Mouse (Mus musculus) neural tube, embryonic 11.5 days (tissue): ENCODE measurements at regions not wholly inside any gene's neighbourhood (a gene's known extent, or its start where the extent isn't known, plus 50 kb on each side); places are given as distances from the start of the nearest gene placed in this dataset.

Experiments
- ATAC-seq: fragments of 200-750 bp; cut with Nextera tagmentation; 2 replicates; pipeline ENCODE4 v1.8.0; 2017; ENCODE audit warnings: moderate number of reproducible peaks, mild to moderate bottlenecking, moderate TSS enrichment, moderate library complexity; ENCODE audit not compliant: insufficient read depth, low FRiP score, low TSS enrichment
- DNase-seq: peaks from one replicate; pipeline ENCODE4 v3.0.0-alpha.2; 2015; ENCODE audit warnings: low spot score
- H3K27ac ChIP-seq: fragments of 300-500 bp; sonication (generic); 2 replicates; pipeline ENCODE4 v1.5.1; 2014; ENCODE audit warnings: low read depth, mild to moderate bottlenecking, low read length
- H3K27me3 ChIP-seq: fragments of 300-500 bp; sonication (generic); 2 replicates; pipeline ENCODE4 v1.6.1; 2014; ENCODE audit warnings: mild to moderate bottlenecking, low read length, mixed read lengths; ENCODE audit not compliant: control insufficient read depth, insufficient read depth
- H3K36me3 ChIP-seq: fragments of 300-500 bp; sonication (generic); 2 replicates; pipeline ENCODE4 v1.6.1; 2014; ENCODE audit warnings: mild to moderate bottlenecking, low read length, moderate library complexity, mixed read lengths; ENCODE audit not compliant: control insufficient read depth, insufficient read depth
- H3K4me1 ChIP-seq: fragments of 300-500 bp; sonication (generic); 2 replicates; pipeline ENCODE4 v1.6.1; 2014; ENCODE audit warnings: low read length, mixed read lengths; ENCODE audit not compliant: control insufficient read depth, insufficient read depth
- H3K4me2 ChIP-seq: fragments of 300-500 bp; sonication (generic); 2 replicates; pipeline ENCODE4 v1.6.1; 2014; ENCODE audit warnings: low read depth, mild to moderate bottlenecking, moderate library complexity
- H3K4me3 ChIP-seq: fragments of 300-500 bp; sonication (generic); 2 replicates; pipeline ENCODE4 v1.5.1; 2014; ENCODE audit warnings: low read depth, low read length
- H3K9ac ChIP-seq: fragments of 300-500 bp; sonication (generic); 2 replicates; pipeline ENCODE4 v1.6.1; 2014; ENCODE audit warnings: mild to moderate bottlenecking, low read length
- H3K9me3 ChIP-seq: fragments of 300-500 bp; sonication (generic); 2 replicates; pipeline ENCODE4 v1.6.1; 2016; ENCODE audit warnings: low read length; ENCODE audit not compliant: control insufficient read depth
- WGBS: fragments of 180-500 bp; shearing (Covaris S2); extraction: QIAGEN DNeasy Blood & Tissue Kit; methylation state at CpG from one replicate; pipeline ENCODE4 v1.1.7; 2014; 5-methylcytosine and 5-hydroxymethylcytosine counted together

DNA sequence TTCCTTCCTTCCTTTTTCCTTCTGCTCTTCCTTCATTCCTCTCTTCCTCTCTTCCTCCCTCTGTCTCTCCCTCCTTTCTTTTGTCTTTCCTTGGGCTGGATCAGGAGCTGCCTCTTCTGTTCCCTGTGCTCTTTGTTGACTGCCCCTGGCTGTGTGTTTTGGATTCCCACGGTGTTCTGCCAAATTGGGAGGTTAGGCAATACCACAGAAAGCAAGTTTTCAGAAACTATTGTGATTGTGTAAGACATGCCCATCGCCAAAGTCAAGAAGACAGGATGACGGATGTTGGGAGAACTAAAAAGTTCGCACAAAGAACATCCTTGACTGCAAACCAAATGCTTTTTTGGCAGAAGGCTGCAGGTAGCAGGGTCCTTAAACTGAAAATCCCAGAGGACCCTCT lies 165.6 kb upstream of the Atp5g3 start:
- no peak overlapping the region for H3K4me2 ChIP-seq
- H3K4me1 ChIP-seq: no peaks in the 10 kb centered on the region
- no peaks in the 10 kb centered on the region for H3K27me3 ChIP-seq
- H3K27ac ChIP-seq: no peak overlapping the region
- 67% methylated on average over 4 of the region's 4 CpGs for WGBS
- H3K9ac ChIP-seq: no peak overlapping the region
- H3K4me3 ChIP-seq: no peak overlapping the region
- DNase-seq: no peak
- ATAC-seq: no peak
- no peaks in the 10 kb centered on the region for H3K9me3 ChIP-seq
- H3K36me3 ChIP-seq: no peaks in the 10 kb centered on the region

DNA sequence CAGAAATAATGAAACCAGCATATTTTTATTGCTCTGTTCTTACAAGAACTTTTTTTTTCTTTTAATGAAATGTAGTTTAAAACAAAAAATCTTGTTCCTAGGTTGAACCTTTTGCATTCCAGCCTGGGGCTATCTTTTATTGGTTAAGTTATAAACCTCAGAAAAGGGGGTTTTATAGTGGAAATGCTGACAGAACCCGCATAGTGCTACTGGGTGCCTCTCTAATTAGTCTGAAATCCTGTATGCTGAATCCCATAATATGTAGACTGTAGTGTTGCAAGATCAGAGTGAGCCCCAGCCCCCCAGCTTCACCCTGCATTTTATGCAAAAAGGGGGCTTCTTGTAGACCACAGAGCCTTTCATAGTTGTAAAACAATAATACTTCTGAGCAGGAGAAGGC lies 164.4 kb upstream of the Atp5g3 start:
- Histone ChIP-seq H3K27me3 (no peaks in the 10 kb centered on the region), H3K9ac (no peak overlapping the region), H3K36me3 (no peaks in the 10 kb centered on the region), H3K4me1 (no peaks in the 10 kb centered on the region), H3K9me3 (no peaks in the 10 kb centered on the region), H3K4me3 (no peak overlapping the region), H3K27ac (no peak overlapping the region), H3K4me2 (no peak overlapping the region)
- DNase-seq (no peak), ATAC-seq (no peak)
- WGBS: 57% methylated on average over 1 of the region's 1 CpGs

DNA sequence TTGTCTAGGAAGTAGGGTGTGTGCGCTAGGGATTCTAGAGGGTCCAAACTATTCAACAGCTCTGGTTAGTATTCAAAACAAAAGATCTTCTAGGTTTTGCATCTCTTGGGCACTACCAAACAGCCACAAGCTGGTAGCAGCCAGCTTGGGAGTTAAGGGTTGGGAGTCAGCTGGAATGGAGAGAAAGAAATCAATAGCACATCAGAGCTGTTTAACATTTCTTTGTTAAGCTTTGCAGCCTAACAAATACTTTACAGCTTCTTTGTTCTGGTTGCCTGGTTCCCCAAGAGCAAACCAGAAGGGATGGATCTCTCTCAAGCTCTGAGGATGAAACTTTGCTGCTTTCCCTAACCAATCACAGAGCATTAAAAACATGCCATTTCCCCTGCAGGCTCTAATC lies 162.3 kb upstream of the Atp5g3 start:
- WGBS: 83% methylated on average over 1 of the region's 1 CpGs
- Histone ChIP-seq H3K4me3 (no peak overlapping the region), H3K36me3 (no peaks in the 10 kb centered on the region), H3K27ac (no peak overlapping the region), H3K4me2 (no peak overlapping the region), H3K9ac (no peak overlapping the region), H3K9me3 (no peaks in the 10 kb centered on the region), H3K27me3 (no peaks in the 10 kb centered on the region), H3K4me1 (no peaks in the 10 kb centered on the region)
- no peak for ATAC-seq
- no peak for DNase-seq

DNA sequence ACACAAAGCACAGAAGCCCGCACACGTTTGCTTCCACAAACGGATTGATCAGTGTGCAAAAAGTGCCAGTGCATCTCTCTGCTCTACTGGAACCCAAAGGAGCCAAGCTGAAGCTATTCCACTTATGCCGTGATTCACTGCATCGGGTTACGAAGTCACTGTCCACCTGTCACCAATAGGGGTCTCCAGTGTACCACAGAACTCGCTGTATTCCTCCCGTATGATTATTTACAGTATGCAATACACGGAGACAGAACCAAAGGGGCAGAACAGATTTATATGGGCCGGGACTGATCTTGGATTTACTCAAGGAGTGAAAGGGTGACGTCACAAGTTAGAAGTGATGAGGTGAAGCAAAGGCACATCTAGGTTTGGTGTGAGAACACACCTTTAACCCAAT lies 155.5 kb upstream of the Atp5g3 start:
- no peak overlapping the region for H3K4me2 ChIP-seq

DNA sequence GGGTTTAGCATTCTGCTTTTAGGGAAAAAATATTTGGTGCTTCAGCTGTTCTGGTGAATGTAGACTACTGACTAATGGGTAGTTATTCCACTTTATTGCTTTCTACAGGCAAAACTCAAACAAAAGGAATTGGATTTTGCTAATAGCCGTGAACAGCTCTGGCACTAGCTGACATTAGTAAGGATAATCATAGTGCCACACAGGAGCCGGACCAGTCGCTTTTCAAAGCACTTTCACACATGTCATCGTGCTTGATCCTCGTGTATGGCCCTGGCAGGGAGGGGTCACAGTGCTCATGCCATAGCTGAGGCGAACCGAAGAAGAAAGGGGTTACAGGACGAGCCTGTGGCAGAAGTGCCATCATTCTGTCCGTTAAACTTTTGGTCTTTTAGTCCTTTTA lies 153.2 kb upstream of the Atp5g3 start:
- DNase-seq: no peak
- no peak overlapping the region for H3K27ac ChIP-seq
- no peaks in the 10 kb centered on the region for H3K27me3 ChIP-seq
- no peak overlapping the region for H3K9ac ChIP-seq
- H3K4me1 ChIP-seq: no peaks in the 10 kb centered on the region
- H3K4me3 ChIP-seq: no peak overlapping the region
- no peaks in the 10 kb centered on the region for H3K9me3 ChIP-seq
- no peak overlapping the region for H3K4me2 ChIP-seq
- no peak for ATAC-seq
- WGBS: 49% methylated on average over 9 of the region's 9 CpGs
- no peaks in the 10 kb centered on the region for H3K36me3 ChIP-seq

More for the DNA sequence above, 155.5 kb upstream of the Atp5g3 start:
- Histone ChIP-seq H3K27me3 (no peaks in the 10 kb centered on the region), H3K27ac (no peak overlapping the region), H3K4me1 (no peaks in the 10 kb centered on the region), H3K36me3 (no peaks in the 10 kb centered on the region), H3K9ac (no peak overlapping the region), H3K9me3 (no peaks in the 10 kb centered on the region), H3K4me3 (no peak overlapping the region)
- DNase-seq (peak; percentile 82), ATAC-seq (0 out of 2 replicates have a peak, but pooled peaks have one; percentile 35)
- 4% methylated on average over 11 of the region's 11 CpGs for WGBS

DNA sequence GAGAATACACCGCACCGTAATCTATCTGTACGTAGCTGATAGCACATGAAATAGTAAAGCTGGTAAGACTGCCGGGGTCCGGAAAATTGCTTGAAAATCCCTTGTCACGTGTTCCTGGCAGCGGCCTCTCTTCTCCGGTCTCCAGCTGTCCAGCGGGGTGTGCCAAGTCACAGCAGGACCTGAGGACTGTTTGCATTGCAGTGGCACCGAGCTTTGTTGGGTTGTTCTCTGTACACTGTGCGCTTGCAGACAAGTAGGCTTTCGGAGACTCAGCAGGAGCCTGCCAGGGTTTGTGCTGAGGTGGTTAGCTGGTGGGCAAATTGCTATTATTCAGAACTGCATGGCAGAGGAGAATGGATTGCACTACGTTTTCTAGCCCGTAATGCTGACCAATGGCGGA lies 152.7 kb upstream of the Atp5g3 start:
- 61% methylated on average over 15 of the region's 15 CpGs for WGBS
- no peaks in the 10 kb centered on the region for H3K4me1 ChIP-seq
- H3K4me3 ChIP-seq: no peak overlapping the region
- no peaks in the 10 kb centered on the region for H3K36me3 ChIP-seq
- peak; percentile 29 for DNase-seq
- no peak overlapping the region for H3K27ac ChIP-seq
- H3K27me3 ChIP-seq: no peaks in the 10 kb centered on the region
- no peak overlapping the region for H3K9ac ChIP-seq
- H3K9me3 ChIP-seq: no peaks in the 10 kb centered on the region
- no peak overlapping the region for H3K4me2 ChIP-seq
- peak; percentile 53; the same call in 1 of the 2 replicates for ATAC-seq

DNA sequence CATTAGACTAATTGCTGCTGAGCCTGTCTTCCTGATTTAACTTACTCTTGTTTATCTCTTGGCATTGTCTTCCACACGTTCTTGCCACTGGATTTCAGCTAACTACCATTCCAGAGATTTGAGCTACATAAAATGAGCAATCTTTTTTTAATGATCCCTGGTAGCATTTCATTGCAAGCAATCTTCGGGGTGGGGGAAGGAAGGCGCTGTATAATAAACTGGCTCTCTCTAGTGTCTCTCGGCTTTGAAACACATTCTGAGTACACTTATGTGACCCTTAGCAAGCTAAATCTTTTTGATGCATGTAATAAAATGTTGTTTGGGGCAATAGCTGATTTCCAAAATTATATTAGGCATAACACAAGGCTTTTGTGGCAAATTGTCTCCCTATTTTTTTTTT lies 152.2 kb upstream of the Atp5g3 start:
- Histone ChIP-seq H3K27me3 (no peaks in the 10 kb centered on the region), H3K4me1 (no peaks in the 10 kb centered on the region), H3K9ac (no peak overlapping the region), H3K4me2 (no peak overlapping the region), H3K9me3 (no peaks in the 10 kb centered on the region), H3K4me3 (no peak overlapping the region), H3K27ac (no peak overlapping the region), H3K36me3 (no peaks in the 10 kb centered on the region)
- WGBS: 78% methylated on average over 4 of the region's 4 CpGs
- DNase-seq (no peak), ATAC-seq (no peak)

DNA sequence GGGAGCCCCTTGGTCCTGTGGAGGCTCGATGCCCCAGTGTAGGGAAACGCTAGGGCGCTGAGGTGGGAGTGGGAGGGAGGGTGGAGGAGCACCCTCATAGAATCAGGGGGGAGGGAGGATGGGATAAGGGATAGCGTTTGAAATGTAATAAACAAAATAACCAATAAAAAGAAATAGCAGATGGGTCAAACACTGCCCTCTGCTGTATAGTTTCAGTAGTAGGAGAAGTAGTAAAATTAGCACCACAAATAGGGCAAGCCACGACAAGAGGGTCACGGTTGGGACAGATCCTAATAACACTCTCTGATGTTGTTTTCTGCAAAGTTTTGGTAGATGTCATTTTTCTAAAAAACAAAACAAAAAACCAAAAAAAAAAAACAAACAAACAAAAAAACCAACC lies 131.3 kb upstream of the Atp5g3 start:
- H3K9me3 ChIP-seq: no peaks in the 10 kb centered on the region
- no peak overlapping the region for H3K27ac ChIP-seq
- no peaks in the 10 kb centered on the region for H3K27me3 ChIP-seq
- no peaks in the 10 kb centered on the region for H3K4me1 ChIP-seq
- no peak overlapping the region for H3K4me3 ChIP-seq
- ATAC-seq: no peak
- no peak overlapping the region for H3K4me2 ChIP-seq
- H3K36me3 ChIP-seq: no peaks in the 10 kb centered on the region
- no peak for DNase-seq
- WGBS: 77% methylated on average over 6 of the region's 6 CpGs
- H3K9ac ChIP-seq: no peak overlapping the region

DNA sequence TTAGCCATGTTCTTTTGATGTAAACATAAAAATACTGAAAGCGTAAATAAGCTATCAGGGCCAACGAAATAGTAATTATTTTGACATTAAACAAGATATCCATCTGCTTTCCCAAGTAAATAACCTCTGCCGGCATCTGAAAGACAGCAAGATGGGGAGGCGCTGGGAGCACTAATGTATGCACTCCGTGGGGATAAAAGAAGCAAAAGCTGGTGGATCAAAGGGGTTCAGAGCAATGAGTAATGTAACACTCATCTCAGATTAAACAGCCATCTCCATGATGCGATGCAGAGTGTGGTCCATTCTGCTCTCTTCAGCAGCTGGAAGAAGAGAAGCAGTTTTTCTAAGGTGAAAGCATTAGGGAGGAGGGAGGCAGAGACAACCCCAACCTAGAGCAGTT lies 128.5 kb upstream of the Atp5g3 start:
- Histone ChIP-seq H3K9ac (no peak overlapping the region), H3K4me2 (no peak overlapping the region), H3K4me1 (no peaks in the 10 kb centered on the region), H3K9me3 (no peaks in the 10 kb centered on the region), H3K27ac (no peak overlapping the region), H3K36me3 (no peaks in the 10 kb centered on the region), H3K27me3 (no peaks in the 10 kb centered on the region), H3K4me3 (no peak overlapping the region)
- ATAC-seq (no peak), DNase-seq (no peak)
- WGBS: 56% methylated on average over 6 of the region's 6 CpGs
